Mouse (Mus musculus) ES-E14 (cell line): ENCODE measurements around the gene Stx12.

Experiments used
- CHD2 ChIP-seq: IDR thresholded peaks from 2 replicates; pipeline ENCODE4 v1.6.1; 2014; ENCODE audit warnings: mild to moderate bottlenecking, low read depth, low read length, inconsistent platforms
- HCFC1 ChIP-seq: IDR thresholded peaks from 2 replicates; pipeline ENCODE4 v1.6.1; 2012; ENCODE audit warnings: low read length, inconsistent platforms, borderline replicate concordance; ENCODE audit not compliant: insufficient read depth
- ZC3H11A ChIP-seq: IDR thresholded peaks from 2 replicates; pipeline ENCODE4 v1.6.1; 2012; ENCODE audit warnings: low read depth, mild to moderate bottlenecking, inconsistent platforms, low read length, borderline replicate concordance

GRCm38 (mm10) chr4:132816855-132817254, 67.5 kb downstream of the Stx12 start:
- TF ChIP-seq CHD2 (no peak), ZC3H11A (no peak), HCFC1 (no peak)
